Mouse (Mus musculus): Measurements from ENCODE around the gene Rac1. TPM values are rescaled to one million over a fixed set of nuclear protein-coding genes. Genes with fewer than 3 reads are reported as not detected.

Rac1 gene
- polyA plus RNA-seq, 1 experiment from 2014 or later = 464 TPM

GRCm38 (mm10) chr5:143465156-143466085 lies 62.4 kb downstream of the Rac1 start:
- 0 out of 2 replicates have a peak, but pooled peaks cover 2% of the 10 kb centered on the region for H3K36me3 ChIP-seq (ENCODE audit: control insufficient read depth, insufficient read depth, low read length)
- peak overlapping the region; percentile 76 for H3K4me3 ChIP-seq (ENCODE audit: low read depth, low read length)
- no peaks in the 10 kb centered on the region for H3K9me3 ChIP-seq (ENCODE audit: control insufficient read depth, low read length)
- H3K27ac ChIP-seq (ENCODE audit: low read depth, low read length) = no peak overlapping the region
- 36% methylated on average over 23 of the region's 23 CpGs for WGBS
- ATAC-seq (replicated peaks; ENCODE audit: low FRiP score) (no peak), DNase-seq (ENCODE audit: low spot score) (no peak)
- H3K4me2 ChIP-seq (ENCODE audit: low read depth, low read length, severe bottlenecking) = peak overlapping the region; percentile 81
- peaks cover 4% of the 10 kb centered on the region; the same call in 1 of the 2 replicates for H3K4me1 ChIP-seq (replicated peaks; ENCODE audit: control insufficient read depth, insufficient read depth, low read length)
- H3K9ac ChIP-seq (ENCODE audit: low read length) = peak overlapping the region; percentile 82
- H3K27me3 ChIP-seq (ENCODE audit: control insufficient read depth, insufficient read depth, low read length) = no peaks in the 10 kb centered on the region

DNA sequence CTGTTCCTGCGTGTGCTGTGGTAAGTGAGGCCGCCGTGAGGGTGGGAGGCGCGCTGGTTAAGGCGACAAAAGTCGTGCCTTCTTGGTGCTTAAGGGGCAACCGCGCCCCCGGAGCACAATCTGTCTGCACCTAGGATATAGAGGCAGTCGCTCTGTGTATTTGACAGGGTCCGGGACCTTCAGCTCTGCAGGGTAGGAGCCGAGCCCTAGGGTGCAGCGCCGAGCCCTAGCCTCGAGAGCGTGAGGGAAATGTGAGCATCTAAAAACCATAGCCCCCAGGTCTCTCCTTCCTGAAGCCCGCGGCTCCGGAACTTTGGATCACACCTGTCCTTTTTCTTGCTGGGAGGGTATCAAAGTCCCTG lies 63.1 kb downstream of the Rac1 start:
- no peak overlapping the region for H3K27ac ChIP-seq (ENCODE audit: low read depth, low read length)
- DNase-seq (ENCODE audit: low spot score) = no peak

DNA sequence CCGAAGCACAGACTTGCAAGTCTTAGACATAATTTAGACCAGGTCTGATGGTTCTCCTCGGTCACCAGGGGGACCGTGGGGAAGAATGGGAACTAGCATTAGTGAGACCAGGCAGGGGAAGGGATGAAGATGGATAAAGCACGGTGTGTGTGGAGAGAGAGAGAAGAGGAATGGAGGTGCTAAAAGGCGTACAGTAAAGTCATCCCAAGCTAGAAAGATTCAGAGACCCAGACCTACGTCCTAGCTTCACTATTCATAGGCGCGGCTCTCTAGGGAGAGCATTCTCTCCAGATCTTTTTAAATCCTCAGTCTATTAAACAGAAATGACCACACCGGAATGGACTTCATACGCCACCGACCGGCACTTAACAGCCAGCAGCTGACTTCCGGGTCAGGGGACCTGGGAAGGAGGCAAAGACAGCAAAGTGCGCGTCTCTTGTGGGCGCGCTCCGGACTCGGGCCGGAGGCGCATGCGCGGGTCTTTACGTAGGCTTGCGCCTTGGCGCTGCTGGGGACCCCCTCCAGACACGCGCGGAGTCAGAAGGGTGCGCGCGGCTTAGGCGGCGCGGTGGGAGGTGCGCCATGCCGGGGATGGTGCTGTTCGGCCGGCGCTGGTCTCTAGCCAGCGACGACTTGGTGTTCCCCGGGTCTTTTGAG lies 63.6 kb downstream of the Rac1 start, which contains the start of gene Daglb:
TSS of gene Daglb (plus strand) at position 485 of the 657 bp plus-strand sequence.
- peak within 1 kb of the TSS; percentile 81 for H3K4me2 ChIP-seq (ENCODE audit: low read depth, low read length, severe bottlenecking)
- no peak within 1 kb of the TSS for H3K27ac ChIP-seq (ENCODE audit: low read depth, low read length)
- peaks cover 4% of the 10 kb centered on the region; the same call in 1 of the 2 replicates for H3K4me1 ChIP-seq (replicated peaks; ENCODE audit: control insufficient read depth, insufficient read depth, low read length)
- H3K9me3 ChIP-seq (ENCODE audit: control insufficient read depth, low read length) = no peaks in the 10 kb centered on the region
- peak; percentile 93 for DNase-seq (ENCODE audit: low spot score)
- no peaks in the 10 kb centered on the region for H3K27me3 ChIP-seq (ENCODE audit: control insufficient read depth, insufficient read depth, low read length)
- peak; percentile 95 for ATAC-seq (replicated peaks; ENCODE audit: low FRiP score)
- 3% methylated on average over 43 of the region's 43 CpGs for WGBS
- peak within 1 kb of the TSS; percentile 82 for H3K9ac ChIP-seq (ENCODE audit: low read length)
- no peaks in the 10 kb centered on the region for H3K36me3 ChIP-seq (ENCODE audit: control insufficient read depth, insufficient read depth, low read length)
- peak within 1 kb of the TSS; percentile 76 for H3K4me3 ChIP-seq (ENCODE audit: low read depth, low read length)

More for the DNA sequence above, 63.1 kb downstream of the Rac1 start:
- no peak; the same call in 1 of the 2 replicates for ATAC-seq (replicated peaks; ENCODE audit: low FRiP score)
- no peaks in the 10 kb centered on the region for H3K27me3 ChIP-seq (ENCODE audit: control insufficient read depth, insufficient read depth, low read length)
- H3K9ac ChIP-seq (ENCODE audit: low read length) = peak overlapping the region; percentile 82
- WGBS = under 1% methylated on average over 20 of the region's 20 CpGs
- 0 out of 2 replicates have a peak, but pooled peaks cover under 1% of the 10 kb centered on the region for H3K36me3 ChIP-seq (ENCODE audit: control insufficient read depth, insufficient read depth, low read length)
- H3K9me3 ChIP-seq (ENCODE audit: control insufficient read depth, low read length) = no peaks in the 10 kb centered on the region
- H3K4me1 ChIP-seq (replicated peaks; ENCODE audit: control insufficient read depth, insufficient read depth, low read length) = peaks cover 4% of the 10 kb centered on the region; the same call in 1 of the 2 replicates
- peak overlapping the region; percentile 76 for H3K4me3 ChIP-seq (ENCODE audit: low read depth, low read length)
- H3K4me2 ChIP-seq (ENCODE audit: low read depth, low read length, severe bottlenecking) = peak overlapping the region; percentile 81

GRCm38 (mm10) chr5:143463671-143464070 lies 64.2 kb downstream of the Rac1 start:
- H3K27ac ChIP-seq (ENCODE audit: low read depth, low read length) = no peak overlapping the region
- peak overlapping the region; percentile 82 for H3K9ac ChIP-seq (ENCODE audit: low read length)
- H3K27me3 ChIP-seq (ENCODE audit: control insufficient read depth, insufficient read depth, low read length) = no peaks in the 10 kb centered on the region
- peaks cover 4% of the 10 kb centered on the region; the same call in 1 of the 2 replicates for H3K4me1 ChIP-seq (replicated peaks; ENCODE audit: control insufficient read depth, insufficient read depth, low read length)
- no peaks in the 10 kb centered on the region for H3K36me3 ChIP-seq (ENCODE audit: control insufficient read depth, insufficient read depth, low read length)
- H3K4me2 ChIP-seq (ENCODE audit: low read depth, low read length, severe bottlenecking) = peak overlapping the region; percentile 81
- ATAC-seq (replicated peaks; ENCODE audit: low FRiP score) = no peak
- H3K9me3 ChIP-seq (ENCODE audit: control insufficient read depth, low read length) = no peaks in the 10 kb centered on the region
- WGBS = 77% methylated on average over 11 of the region's 11 CpGs
- H3K4me3 ChIP-seq (ENCODE audit: low read depth, low read length) = peak overlapping the region; percentile 76
- no peak for DNase-seq (ENCODE audit: low spot score)

Other genes with a start within 250 kb of the Rac1 start
- gene Zfp853, start 234.4 kb downstream of the Rac1 start, polyA plus RNA-seq (2014; fragmentation: Nextera tagmentation; extraction: Ambion mirVana) = not detected in 2 replicates
- 65.8 and 75.0 TPM in 2 replicates for gene E130309D02Rik, start 212.7 kb downstream of the Rac1 start, polyA plus RNA-seq (2014; fragmentation: Nextera tagmentation; extraction: Ambion mirVana)
- gene Zdhhc4, start 198.8 kb downstream of the Rac1 start, polyA plus RNA-seq (2014; fragmentation: Nextera tagmentation; extraction: Ambion mirVana) = 69.4 and 71.9 TPM in 2 replicates
- gene Grid2ip, start 170.7 kb downstream of the Rac1 start, polyA plus RNA-seq (2014; fragmentation: Nextera tagmentation; extraction: Ambion mirVana) = 0.31 and 0.64 TPM in 2 replicates
- gene Kdelr2, start 124.2 kb downstream of the Rac1 start, polyA plus RNA-seq (2014; fragmentation: Nextera tagmentation; extraction: Ambion mirVana) = 190 and 196 TPM in 2 replicates
- gene Daglb, start 63.5 kb downstream of the Rac1 start, polyA plus RNA-seq (2014; fragmentation: Nextera tagmentation; extraction: Ambion mirVana) = 12.5 and 13.8 TPM in 2 replicates
- 27.8 and 29.4 TPM in 2 replicates for gene Cyth3, start 94.4 kb upstream of the Rac1 start, polyA plus RNA-seq (2014; fragmentation: Nextera tagmentation; extraction: Ambion mirVana)
- 35.5 and 36.9 TPM in 2 replicates for gene Usp42, start 204.2 kb upstream of the Rac1 start, polyA plus RNA-seq (2014; fragmentation: Nextera tagmentation; extraction: Ambion mirVana)

Measured in forebrain, embryonic 11.5 days (tissue).